Mouse (Mus musculus) myocyte (in vitro differentiated cells): ENCODE data around the gene Gm14214.

Experiments used
- MAX ChIP-seq: IDR thresholded peaks from one replicate; pipeline ENCODE4 v1.6.1; 2011; ENCODE audit warnings: low read depth, mild to moderate bottlenecking, control low read depth
- MYOG ChIP-seq, 3 experiments: IDR thresholded peaks; one replicate each; pipeline ENCODE4 v1.6.1; 2011; ENCODE audit warnings: control low read depth in 2 of 3, low read depth in 2 of 3, mild to moderate bottlenecking in 2 of 3; ENCODE audit not compliant: insufficient read length in 2 of 3, control insufficient read depth in 1 of 3, insufficient read depth in 1 of 3
- POLR2A ChIP-seq: IDR thresholded peaks from one replicate; pipeline ENCODE4 v1.6.1; 2011; ENCODE audit warnings: low read depth, mild to moderate bottlenecking, control low read depth, moderate library complexity; ENCODE audit not compliant: insufficient read length

DNA sequence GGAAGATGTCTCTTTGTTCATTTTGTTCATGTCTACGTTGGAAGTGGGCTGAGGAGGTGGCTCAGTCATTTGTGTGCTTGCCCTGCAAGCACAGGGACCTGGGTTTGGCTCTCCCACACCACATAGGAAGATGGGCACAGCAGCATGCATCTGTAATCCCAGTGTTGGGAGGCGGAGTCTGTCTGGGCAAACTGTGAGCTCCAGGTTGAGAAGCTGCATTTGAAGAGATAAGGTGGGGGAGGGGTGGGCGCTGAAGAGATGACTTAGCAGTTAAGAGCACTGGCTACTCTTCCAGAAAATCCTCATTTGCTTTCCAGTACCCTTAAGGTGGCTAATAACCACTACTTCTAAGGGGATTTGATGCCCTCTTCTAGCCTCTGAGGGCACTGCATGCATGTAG lies 16.4 kb upstream of the Gm14214 start:
- TF ChIP-seq MAX (no peak), POLR2A (no peak), MYOG (IDR thresholded peaks at IDR 0.05; ENCODE audit: control insufficient read depth in 1 of 3, insufficient read depth in 1 of 3, insufficient read length in 2 of 3, low read depth in 2 of 3) (no peak)
